Mouse (Mus musculus): ENCODE data around the gene Mki67.

Mki67 gene

GRCm38 (mm10) chr7:135666314-135666713, 49.8 kb downstream of the Mki67 start:
- DNase-seq (ENCODE audit: low spot score) = no peak

GRCm38 (mm10) chr7:135664211-135664610, 52.0 kb downstream of the Mki67 start:
- no peak for DNase-seq (ENCODE audit: low spot score)

GRCm38 (mm10) chr7:135660314-135660713, 55.8 kb downstream of the Mki67 start:
- DNase-seq (ENCODE audit: low spot score) = no peak

GRCm38 (mm10) chr7:135659314-135659935, 56.7 kb downstream of the Mki67 start:
- no peak for DNase-seq (ENCODE audit: low spot score)

GRCm38 (mm10) chr7:135658150-135658549, 58.0 kb downstream of the Mki67 start:
- DNase-seq (ENCODE audit: low spot score) = no peak

GRCm38 (mm10) chr7:135655113-135655512, 61.0 kb downstream of the Mki67 start:
- no peak for DNase-seq (ENCODE audit: low spot score)

- DNase-seq (ENCODE audit: low spot score) = no peak
Measured at GRCm38 (mm10) chr7:135654288-135654687, 61.9 kb downstream of the Mki67 start.

- DNase-seq (ENCODE audit: low spot score) = no peak
Measured at GRCm38 (mm10) chr7:135653601-135654000, 62.6 kb downstream of the Mki67 start.

- DNase-seq (ENCODE audit: low spot score) = no peak
Measured at GRCm38 (mm10) chr7:135652781-135653180, 63.4 kb downstream of the Mki67 start.

- DNase-seq (ENCODE audit: low spot score) = no peak
Measured at GRCm38 (mm10) chr7:135651831-135652511, 64.2 kb downstream of the Mki67 start.

- DNase-seq (ENCODE audit: low spot score) = no peak
Measured at GRCm38 (mm10) chr7:135650061-135650460, 66.1 kb downstream of the Mki67 start.

- no peak for DNase-seq (ENCODE audit: low spot score)
Measured at GRCm38 (mm10) chr7:135649306-135649705, 66.9 kb downstream of the Mki67 start.

GRCm38 (mm10) chr7:135648821-135649220, 67.3 kb downstream of the Mki67 start:
- DNase-seq (ENCODE audit: low spot score) = no peak

- DNase-seq (ENCODE audit: low spot score) = no peak
Measured at GRCm38 (mm10) chr7:135646976-135647375, 69.2 kb downstream of the Mki67 start.

- no peak for DNase-seq (ENCODE audit: low spot score)
Measured at GRCm38 (mm10) chr7:135644452-135644851, 71.7 kb downstream of the Mki67 start.

GRCm38 (mm10) chr7:135641698-135642507, 74.3 kb downstream of the Mki67 start:
- no peak for DNase-seq (ENCODE audit: low spot score)
